Mouse (Mus musculus) G1E (cell line): ENCODE measurements around the gene Vmp1. TPM values are rescaled to one million over a fixed set of nuclear protein-coding genes. Genes with fewer than 3 reads are reported as not detected.

Experiments used
- ATAC-seq: 2 replicates; pipeline ENCODE4 v1.8.0; 2016; ENCODE audit warnings: mild to moderate bottlenecking; ENCODE audit not compliant: insufficient number of reproducible peaks, poor library complexity, low FRiP score, severe bottlenecking; ENCODE audit errors: extremely low read depth
- DNase-seq: peaks from one replicate; pipeline ENCODE4 v3.0.0; 2012; ENCODE audit warnings: low spot score
- H3K27me3 ChIP-seq: 2 replicates; pipeline ENCODE4 v1.6.1; 2012; ENCODE audit warnings: mild to moderate bottlenecking, low read length, inconsistent platforms; ENCODE audit not compliant: insufficient read depth
- H3K36me3 ChIP-seq: replicated peaks from 2 replicates; pipeline ENCODE3; 2012; ENCODE audit warnings: mild to moderate bottlenecking, inconsistent platforms
- H3K4me1 ChIP-seq: 2 replicates; pipeline ENCODE4 v1.6.1; 2012; ENCODE audit warnings: low read depth, low read length, inconsistent platforms, mixed read lengths; ENCODE audit not compliant: insufficient read depth
- H3K4me3 ChIP-seq: 2 replicates; pipeline ENCODE4 v1.5.1; 2012; ENCODE audit warnings: low read depth, mild to moderate bottlenecking, inconsistent platforms, low read length, moderate library complexity, mixed read lengths
- H3K9me3 ChIP-seq: replicated peaks from 2 replicates; pipeline ENCODE4 v1.6.1; 2012; ENCODE audit warnings: inconsistent platforms
- CTCF ChIP-seq: IDR thresholded peaks from 2 replicates; pipeline ENCODE4 v1.5.1; 2012; ENCODE audit warnings: low read depth, low read length, inconsistent platforms, mixed read lengths
- GATA1 ChIP-seq: IDR thresholded peaks from 2 replicates; pipeline ENCODE4 v1.6.1; 2012; ENCODE audit warnings: borderline replicate concordance, low read length, inconsistent platforms, mixed read lengths
- GATA2 ChIP-seq: IDR thresholded peaks from 2 replicates; pipeline ENCODE4 v1.6.1; 2012; ENCODE audit warnings: low read depth, low read length, inconsistent platforms, borderline replicate concordance
- POLR2AphosphoS5 ChIP-seq: IDR thresholded peaks from 2 replicates; pipeline ENCODE4 v1.6.1; 2012; ENCODE audit warnings: low read depth, low read length, inconsistent platforms; ENCODE audit not compliant: insufficient replicate concordance
- TAL1 ChIP-seq: conservative IDR thresholded peaks from 2 replicates; pipeline ENCODE4 v1.6.1; 2012; ENCODE audit warnings: low read depth, low read length, inconsistent platforms, mixed read lengths
- polyA plus RNA-seq: library from polyadenylated mRNA; stranded (reverse); fragments of >175 nt; gene quantifications from 2 replicates; pipeline ENCODE4 v1.2.3, GENCODE M21; 2012
- total RNA-seq, 2 experiments: library from RNA; stranded (forward) in 1 of 2; stranded (reverse) in 1 of 2; fragments of 200-1000 nt in 1 of 2; fragments of >200 nt in 1 of 2; fragmentation: Nextera tagmentation in 1 of 2; gene quantifications; 2 replicates each; pipeline ENCODE4 v1.2.3; 2014 to 2017

Gene Vmp1
- total and polyA plus RNA-seq, 3 experiments, result 19.1 to 188 (median 163) TPM

- Histone ChIP-seq H3K27me3 (no peaks in the 10 kb centered on the region), H3K4me1 (peaks cover 11% of the 10 kb centered on the region; the same call in 1 of the 2 replicates), H3K36me3 (peaks cover 69% of the 10 kb centered on the region), H3K9me3 (peaks cover 3% of the 10 kb centered on the region; the same call in 1 of the 2 replicates), H3K4me3 (no peak overlapping the region)
- ATAC-seq (no peak), DNase-seq (no peak)
- TF ChIP-seq CTCF (no peak), GATA1 (no peak), TAL1 (no peak), POLR2AphosphoS5 (no peak), GATA2 (no peak)
Measured at GRCm38 (mm10) chr11:86603719-86604118, 79.9 kb downstream of the Vmp1 start.

DNA sequence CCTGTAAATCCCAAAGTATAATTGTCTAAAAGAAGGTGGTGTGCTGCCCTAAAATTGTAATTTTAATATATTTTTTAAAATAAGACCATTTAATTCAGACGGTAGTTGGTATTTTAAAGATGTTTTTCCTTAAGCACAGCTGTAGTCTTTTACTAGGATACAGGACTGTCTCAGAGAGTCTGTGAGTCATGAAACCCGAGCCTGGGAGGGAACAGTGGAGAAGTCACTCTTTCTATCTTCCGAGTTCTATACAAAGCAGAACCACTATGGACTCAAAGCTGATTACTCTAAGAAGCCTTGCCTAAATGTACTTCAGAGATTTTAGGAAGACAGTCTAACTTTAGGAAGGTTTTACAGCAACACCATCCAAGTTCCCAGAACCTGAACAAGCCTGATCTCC lies 81.5 kb downstream of the Vmp1 start:
- no peaks in the 10 kb centered on the region for H3K27me3 ChIP-seq
- peaks cover 3% of the 10 kb centered on the region; the same call in 1 of the 2 replicates for H3K9me3 ChIP-seq
- DNase-seq (no peak), ATAC-seq (no peak)
- peaks cover 68% of the 10 kb centered on the region for H3K36me3 ChIP-seq
- H3K4me3 ChIP-seq, result no peak overlapping the region
- peaks cover 5% of the 10 kb centered on the region; the same call in 1 of the 2 replicates for H3K4me1 ChIP-seq
- no peak for TF ChIP-seq TAL1
- no peak for TF ChIP-seq GATA1
- no peak for TF ChIP-seq CTCF
- no peak for TF ChIP-seq POLR2AphosphoS5
- TF ChIP-seq GATA2, result no peak

- H3K9me3 ChIP-seq, result no peaks in the 10 kb centered on the region
Measured at GRCm38 (mm10) chr11:86600209-86600557, 83.5 kb downstream of the Vmp1 start.

DNA sequence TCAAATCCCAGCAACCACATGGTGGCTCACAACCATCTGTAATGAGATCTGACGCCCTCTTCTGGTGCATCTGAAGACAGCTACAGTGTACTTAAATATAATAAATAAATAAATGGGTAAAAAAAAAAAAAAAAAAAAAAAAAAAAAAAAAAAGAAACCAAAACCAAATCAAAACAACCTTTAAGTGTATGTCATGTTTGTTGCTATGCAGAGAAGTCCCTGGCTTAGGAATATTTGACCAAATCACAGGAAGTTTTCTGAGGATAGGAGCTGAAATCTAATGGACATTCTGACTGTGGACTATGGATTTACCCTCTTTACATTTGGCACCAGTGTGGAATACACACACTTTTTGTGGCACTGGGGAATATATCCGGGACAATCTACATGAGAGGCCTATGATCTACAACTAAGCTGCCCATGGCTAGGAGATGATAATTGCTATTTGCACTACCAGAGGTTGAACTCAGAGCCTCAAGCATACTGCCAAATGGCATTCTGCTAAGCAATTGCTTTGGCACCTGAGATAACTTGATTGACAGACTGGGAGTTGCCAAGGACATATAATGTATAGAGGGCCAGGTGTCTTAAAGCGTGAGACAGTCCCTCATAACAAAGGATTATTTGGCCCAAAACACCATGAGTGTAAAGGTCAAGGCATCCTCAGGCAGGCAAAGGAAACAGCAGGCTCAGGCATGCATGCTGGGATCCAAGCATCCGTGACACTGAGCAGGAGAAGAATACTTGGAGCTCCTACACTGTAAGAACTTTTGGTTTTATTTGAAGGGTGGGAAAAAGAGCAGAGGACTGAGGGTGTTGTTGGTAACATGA lies 84.0 kb downstream of the Vmp1 start:
- no peak for TF ChIP-seq TAL1
- no peak for TF ChIP-seq CTCF
- no peak for TF ChIP-seq GATA2
- TF ChIP-seq POLR2AphosphoS5, result no peak
- TF ChIP-seq GATA1, result no peak
- peaks cover 58% of the 10 kb centered on the region for H3K36me3 ChIP-seq
- DNase-seq (no peak), ATAC-seq (no peak)
- H3K4me1 ChIP-seq, result peaks cover 8% of the 10 kb centered on the region
- H3K9me3 ChIP-seq, result no peaks in the 10 kb centered on the region
- no peak overlapping the region for H3K4me3 ChIP-seq
- H3K27me3 ChIP-seq, result no peaks in the 10 kb centered on the region

More at GRCm38 (mm10) chr11:86600209-86600557, 83.5 kb downstream of the Vmp1 start:
- H3K36me3 ChIP-seq, result peaks cover 64% of the 10 kb centered on the region
- TF ChIP-seq TAL1 (no peak), GATA1 (no peak)
- no peaks in the 10 kb centered on the region for H3K27me3 ChIP-seq
- H3K4me1 ChIP-seq, result peaks cover 7% of the 10 kb centered on the region
- DNase-seq (no peak), ATAC-seq (no peak)
- H3K4me3 ChIP-seq, result no peak overlapping the region

DNA sequence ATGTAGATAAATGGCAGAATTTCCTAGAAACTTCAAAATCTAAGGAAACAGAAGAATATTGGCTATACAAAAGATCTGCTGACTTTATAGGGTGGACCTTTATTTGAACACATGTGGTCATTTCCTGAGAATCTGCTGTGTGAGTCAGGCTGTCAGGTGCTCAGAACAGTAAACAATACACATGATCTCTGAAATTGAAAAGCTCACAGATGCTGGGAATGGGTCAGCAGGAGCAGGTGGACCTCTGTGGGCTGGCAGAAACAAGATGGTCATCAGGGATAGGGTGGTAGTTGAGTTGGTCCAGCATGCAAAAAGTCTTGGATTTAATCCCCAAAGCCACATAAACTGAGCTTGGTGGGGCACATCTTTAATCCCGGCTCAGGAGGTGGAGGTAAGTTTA lies 85.1 kb downstream of the Vmp1 start:
- Histone ChIP-seq H3K36me3 (peaks cover 54% of the 10 kb centered on the region), H3K27me3 (no peaks in the 10 kb centered on the region), H3K4me1 (peaks cover 19% of the 10 kb centered on the region), H3K9me3 (no peaks in the 10 kb centered on the region), H3K4me3 (no peak overlapping the region)
- no peak for DNase-seq
- TF ChIP-seq CTCF, result no peak
- no peak for TF ChIP-seq POLR2AphosphoS5
- TF ChIP-seq GATA2, result no peak
- no peak for TF ChIP-seq TAL1
- no peak for TF ChIP-seq GATA1
- ATAC-seq, result no peak

DNA sequence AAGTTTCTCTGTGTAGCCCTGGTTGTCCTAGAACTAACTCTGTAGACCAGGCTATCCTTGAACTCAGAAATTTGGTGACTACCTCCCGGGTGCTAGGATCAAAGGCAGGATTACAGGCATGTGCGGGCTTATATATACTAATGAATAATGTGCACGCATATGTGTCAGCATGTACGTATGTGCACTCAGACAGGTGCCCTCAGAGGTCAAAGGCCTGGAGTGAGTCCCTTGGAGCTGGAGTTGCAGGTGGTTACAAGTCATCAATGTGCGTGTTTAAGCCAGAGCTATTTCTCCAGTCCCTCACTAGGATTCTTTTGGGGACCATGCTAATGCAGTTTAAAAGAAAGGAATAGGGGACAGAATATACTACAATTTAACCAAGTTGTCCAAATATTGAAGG lies 85.5 kb downstream of the Vmp1 start:
- Histone ChIP-seq H3K4me1 (peaks cover 23% of the 10 kb centered on the region), H3K4me3 (no peak overlapping the region), H3K36me3 (peaks cover 51% of the 10 kb centered on the region), H3K27me3 (no peaks in the 10 kb centered on the region), H3K9me3 (no peaks in the 10 kb centered on the region)
- ATAC-seq (no peak), DNase-seq (no peak)
- TF ChIP-seq GATA2 (no peak), CTCF (no peak), TAL1 (no peak), POLR2AphosphoS5 (no peak), GATA1 (no peak)
